In genomic region chr11:49609868-49610824, GRCm38 (mm10) we compare ENCODE assay signal across 9 mouse cellular contexts. TPM values are rescaled to one million over a fixed set of nuclear protein-coding genes. Genes with fewer than 3 reads are reported as not detected.
A peak's percentile ranks its signal among the peaks of the same experiment; 100 is the strongest.
DNase-seq lines count a peak whose midpoint lies in the region; ATAC-seq and TF ChIP-seq lines count a peak whose summit lies in the region.
"Not testable (repeated sequence)": the region's sequence is repeated elsewhere in the genome, so short reads cannot be mapped to it uniquely, and the experiment has no call there.
"Had no signal": no experiment of that assay in that cellular context is flagged by ENCODE, and none has a peak within 500 bp of the region (broad histone marks: within the 10 kb centered on the region; RNA-seq: fewer than 3 reads in every experiment).

No protein-coding gene starts in this region.

- H3K36me3 ChIP-seq in CH12.LX (replicated peaks in 1 of 2; ENCODE audit: control insufficient read depth in 1 of 2, insufficient read depth in 1 of 2, low read length in 1 of 2); forebrain, embryonic 15.5 days; heart, postnatal 0 days (replicated peaks; ENCODE audit: control insufficient read depth, insufficient read depth, low read length); intestine, postnatal 0 days (ENCODE audit: control insufficient read depth, insufficient read depth); limb, embryonic 13.5 days; neural tube, embryonic 13.5 days: not testable (repeated sequence)

- H3K79me2 ChIP-seq in CH12.LX (replicated peaks; ENCODE audit: control insufficient read depth, extremely low read depth, insufficient read depth, poor library complexity, severe bottlenecking): not testable (repeated sequence)

- H3K4me2 ChIP-seq in CH12.LX (ENCODE audit: insufficient read depth, low read depth, poor library complexity, severe bottlenecking): peak overlapping the region; percentile 59
- H3K4me2 ChIP-seq in forebrain, embryonic 15.5 days (replicated peaks): peak overlapping the region; percentile 59
- H3K4me2 ChIP-seq in heart, postnatal 0 days (ENCODE audit: low read depth, low read length): peak overlapping the region; percentile 76
- H3K4me2 ChIP-seq in intestine, postnatal 0 days (replicated peaks; ENCODE audit: low read depth): peak overlapping the region; percentile 69
- peak overlapping the region; percentile 74 for H3K4me2 ChIP-seq in limb, embryonic 13.5 days (replicated peaks)
- peak overlapping the region; percentile 61 for H3K4me2 ChIP-seq in neural tube, embryonic 13.5 days

- not testable (repeated sequence) for TF ChIP-seq POLR2A in CH12.LX (IDR thresholded peaks at IDR 0.05; ENCODE audit: low read depth, low read length)

- H3K9me3 ChIP-seq in CH12.LX (replicated peaks; ENCODE audit: low read length); forebrain, embryonic 15.5 days; heart, postnatal 0 days (replicated peaks; ENCODE audit: control insufficient read depth, low read length); intestine, postnatal 0 days (ENCODE audit: control insufficient read depth); limb, embryonic 13.5 days; neural tube, embryonic 13.5 days: not testable (repeated sequence)

- ATAC-seq in forebrain, embryonic 15.5 days (replicated peaks): peak; percentile 27
- ATAC-seq in heart, postnatal 0 days (ENCODE audit: insufficient read depth, low read depth): peak; percentile 37; the same call in 1 of the 2 replicates
- peak; percentile 13; the same call in 1 of the 2 replicates for ATAC-seq in intestine, postnatal 0 days
- not testable (repeated sequence) for ATAC-seq in limb, embryonic 13.5 days (ENCODE audit: low FRiP score, low read depth)
- 0 out of 2 replicates have a peak, but pooled peaks have one; percentile 18 for ATAC-seq in neural tube, embryonic 13.5 days (ENCODE audit: low read depth)

- in situ Hi-C loops in CH12.LX (cut with MboI; ENCODE audit: low pct_ligation_motif_present, low pct_unique_long_range_greater_than_20kb, low sequenced_read_pairs): not testable (repeated sequence)

- not testable (repeated sequence) for DNase-seq in CH12.LX (ENCODE audit: extremely low read depth); heart, postnatal 0 days (ENCODE audit: low spot score)
- DNase-seq in lung, postnatal 14 days: peak; percentile 56

- H3K9ac ChIP-seq in CH12.LX (ENCODE audit: insufficient read depth, low read depth); forebrain, embryonic 15.5 days (replicated peaks); intestine, postnatal 0 days (ENCODE audit: low read depth, low read length): not testable (repeated sequence)
- peak overlapping the region; percentile 50 for H3K9ac ChIP-seq in heart, postnatal 0 days (replicated peaks; ENCODE audit: low read depth, low read length)
- peak overlapping the region; percentile 56 for H3K9ac ChIP-seq in limb, embryonic 13.5 days
- H3K9ac ChIP-seq in neural tube, embryonic 13.5 days: peak overlapping the region; percentile 38

- WGBS in forebrain, embryonic 15.5 days: under 1% methylated on average over 52 of the region's 52 CpGs
- WGBS in heart, postnatal 0 days: 1% methylated on average over 48 of the region's 52 CpGs
- WGBS in intestine, postnatal 0 days: 1% methylated on average over 49 of the region's 52 CpGs
- 2% methylated on average over 52 of the region's 52 CpGs for WGBS in limb, embryonic 13.5 days
- WGBS in neural tube, embryonic 13.5 days: 1% methylated on average over 50 of the region's 52 CpGs

- dilution Hi-C loops in CH12.LX (cut with MboI; ENCODE audit: extremely low pct_ligation_motif_present, extremely low pct_unique_long_range_greater_than_20kb, low sequenced_read_pairs): not testable (repeated sequence)

- TF ChIP-seq CTCF in CH12.LX (conservative IDR thresholded peaks at IDR 0.05 in 1 of 2, IDR thresholded peaks at IDR 0.05 in 1 of 2; ENCODE audit: low read depth in 2 of 2, low read length in 2 of 2): not testable (repeated sequence)
- peak; percentile 14; the same call in 1 of the 2 replicates for TF ChIP-seq CTCF in heart, postnatal 0 days (IDR thresholded peaks at IDR 0.05; ENCODE audit: low read depth)
- TF ChIP-seq CTCF in intestine, postnatal 0 days (IDR thresholded peaks at IDR 0.05; ENCODE audit: low read depth): peak; percentile 23

- not testable (repeated sequence) for TF ChIP-seq EP300 in CH12.LX (IDR thresholded peaks at IDR 0.05; ENCODE audit: low read length); heart, postnatal 0 days (IDR thresholded peaks at IDR 0.05; ENCODE audit: low read depth)

- H3K27me3 ChIP-seq in CH12.LX (replicated peaks): peaks cover 33% of the 10 kb centered on the region
- peaks cover 34% of the 10 kb centered on the region for H3K27me3 ChIP-seq in forebrain, embryonic 15.5 days
- not testable (repeated sequence) for H3K27me3 ChIP-seq in heart, postnatal 0 days (ENCODE audit: control insufficient read depth, insufficient read depth, low read length); intestine, postnatal 0 days (replicated peaks; ENCODE audit: control insufficient read depth, insufficient read depth, low read length)
- peaks cover 81% of the 10 kb centered on the region for H3K27me3 ChIP-seq in limb, embryonic 13.5 days
- peaks cover 74% of the 10 kb centered on the region for H3K27me3 ChIP-seq in neural tube, embryonic 13.5 days

- not testable (repeated sequence) for TF ChIP-seq RAD21 in CH12.LX (IDR thresholded peaks at IDR 0.05; ENCODE audit: low read depth, low read length)

- H3K27ac ChIP-seq in CH12.LX (ENCODE audit: insufficient read depth, low read depth); forebrain, embryonic 15.5 days (replicated peaks); intestine, postnatal 0 days (ENCODE audit: low read depth, low read length); limb, embryonic 13.5 days; neural tube, embryonic 13.5 days (replicated peaks): not testable (repeated sequence)
- H3K27ac ChIP-seq in brown adipose tissue, adult 24 weeks (replicated peaks; ENCODE audit: low read depth, low read length): peak overlapping the region; percentile 60
- peak overlapping the region; percentile 64 for H3K27ac ChIP-seq in heart, postnatal 0 days (ENCODE audit: low read depth)

- peaks cover 2 to 12% of the 10 kb centered on the region in 2 experiments; a peak in 3 of 4 replicates for H3K4me1 ChIP-seq in CH12.LX (ENCODE audit: control insufficient read depth in 1 of 2, insufficient read depth in 2 of 2)
- not testable (repeated sequence) for H3K4me1 ChIP-seq in brown adipose tissue, adult 24 weeks (ENCODE audit: control insufficient read depth, insufficient read depth, insufficient read length, low read length); heart, postnatal 0 days (ENCODE audit: control insufficient read depth, insufficient read depth); intestine, postnatal 0 days (replicated peaks; ENCODE audit: control insufficient read depth, insufficient read depth, low read length); limb, embryonic 13.5 days
- H3K4me1 ChIP-seq in forebrain, embryonic 15.5 days: peaks cover 15% of the 10 kb centered on the region; the same call in 1 of the 2 replicates
- H3K4me1 ChIP-seq in neural tube, embryonic 13.5 days (replicated peaks): peaks cover 14% of the 10 kb centered on the region

- H3K4me3 ChIP-seq in CH12.LX (replicated peaks in 1 of 3; ENCODE audit: low read depth in 2 of 3, low read length in 2 of 3, poor library complexity in 1 of 3): peak overlapping the region in 2 of 3 experiments; percentile 28 to 55
- H3K4me3 ChIP-seq in brown adipose tissue, adult 24 weeks (ENCODE audit: insufficient read depth, low read depth, low read length): peak overlapping the region; percentile 70
- H3K4me3 ChIP-seq in forebrain, embryonic 15.5 days: peak overlapping the region; percentile 40
- peak overlapping the region; percentile 63 for H3K4me3 ChIP-seq in heart, postnatal 0 days (ENCODE audit: low read depth, low read length)
- H3K4me3 ChIP-seq in intestine, postnatal 0 days (ENCODE audit: low read depth, low read length): peak overlapping the region; percentile 43
- peak overlapping the region; percentile 49 for H3K4me3 ChIP-seq in limb, embryonic 13.5 days
- peak overlapping the region; percentile 42 for H3K4me3 ChIP-seq in neural tube, embryonic 13.5 days

RNA-seq across cellular contexts. Expression of gene Flt4, which starts 1.1 kb away (rescaled TPM):
- total RNA-seq in CH12.LX (2012; rRNA removed) (0.08 and 0.17 TPM in 2 replicates), CH12.LX (2014; rRNA removed) (not detected in 2 replicates)
- polyA plus RNA-seq in CH12.LX (2012; ENCODE audit: insufficient read length, low read depth): 0.06 and 0.08 TPM in 2 replicates
- 2.1 and 2.7 TPM in 2 replicates for polyA plus RNA-seq in brown adipose tissue, adult 24 weeks (2012; ENCODE audit: insufficient read depth, insufficient read length, missing spikeins)
- polyA plus RNA-seq in forebrain, embryonic 15.5 days (2015; fragmentation: Nextera tagmentation; extraction: Ambion mirVana): 1.4 TPM in 2 replicates
- 13.6 and 16.5 TPM in 2 replicates for total RNA-seq in heart, postnatal 0 days (2014; rRNA removed; ENCODE audit: low replicate concordance)
- polyA plus RNA-seq in heart, postnatal 0 days (2015; fragmentation: Nextera tagmentation; extraction: Ambion mirVana): 3.2 and 3.3 TPM in 2 replicates
- polyA plus RNA-seq in intestine, postnatal 0 days (2015; fragmentation: Nextera tagmentation; extraction: Ambion mirVana): 3.9 and 4.0 TPM in 2 replicates
- polyA plus RNA-seq in limb, embryonic 13.5 days (2015; fragmentation: Nextera tagmentation; extraction: Ambion mirVana): 4.2 and 4.3 TPM in 2 replicates
- polyA plus RNA-seq in neural tube, embryonic 13.5 days (2015; fragmentation: Nextera tagmentation; extraction: Ambion mirVana): 2.4 and 2.6 TPM in 2 replicates

RNA-seq across cellular contexts. Expression of gene Scgb3a1, which starts 53.3 kb away (rescaled TPM):
- total RNA-seq in CH12.LX (2012; rRNA removed): not detected in 2 replicates
- total RNA-seq in CH12.LX (2014; rRNA removed): not detected in 2 replicates
- not detected in 2 replicates for polyA plus RNA-seq in CH12.LX (2012; ENCODE audit: insufficient read length, low read depth)
- not detected in 2 replicates for polyA plus RNA-seq in brown adipose tissue, adult 24 weeks (2012; ENCODE audit: insufficient read depth, insufficient read length, missing spikeins)
- not detected in 2 replicates for polyA plus RNA-seq in forebrain, embryonic 15.5 days (2015; fragmentation: Nextera tagmentation; extraction: Ambion mirVana)
- 2.0 and 82.4 TPM in 2 replicates for total RNA-seq in heart, postnatal 0 days (2014; rRNA removed; ENCODE audit: low replicate concordance)
- 2.0 and 301 TPM in 2 replicates for polyA plus RNA-seq in heart, postnatal 0 days (2015; fragmentation: Nextera tagmentation; extraction: Ambion mirVana)
- 3.2 and 4.4 TPM in 2 replicates for polyA plus RNA-seq in intestine, postnatal 0 days (2015; fragmentation: Nextera tagmentation; extraction: Ambion mirVana)
- polyA plus RNA-seq in limb, embryonic 13.5 days (2015; fragmentation: Nextera tagmentation; extraction: Ambion mirVana): not detected in 2 replicates
- polyA plus RNA-seq in neural tube, embryonic 13.5 days (2015; fragmentation: Nextera tagmentation; extraction: Ambion mirVana): not detected in 2 replicates

RNA-seq across cellular contexts. Expression of gene Olfr1380, which starts 53.5 kb away (rescaled TPM):
- not detected in 2 replicates for total RNA-seq in CH12.LX (2012; rRNA removed)
- total RNA-seq in CH12.LX (2014; rRNA removed): not detected in 2 replicates
- polyA plus RNA-seq in CH12.LX (2012; ENCODE audit: insufficient read length, low read depth): not detected in 2 replicates
- not detected in 2 replicates for polyA plus RNA-seq in brown adipose tissue, adult 24 weeks (2012; ENCODE audit: insufficient read depth, insufficient read length, missing spikeins)
- polyA plus RNA-seq in forebrain, embryonic 15.5 days (2015; fragmentation: Nextera tagmentation; extraction: Ambion mirVana): not detected in 2 replicates
- not detected in 2 replicates for total RNA-seq in heart, postnatal 0 days (2014; rRNA removed; ENCODE audit: low replicate concordance)
- polyA plus RNA-seq in heart, postnatal 0 days (2015; fragmentation: Nextera tagmentation; extraction: Ambion mirVana): not detected in 2 replicates
- not detected in 2 replicates for polyA plus RNA-seq in intestine, postnatal 0 days (2015; fragmentation: Nextera tagmentation; extraction: Ambion mirVana)
- polyA plus RNA-seq in limb, embryonic 13.5 days (2015; fragmentation: Nextera tagmentation; extraction: Ambion mirVana): not detected in 2 replicates
- polyA plus RNA-seq in neural tube, embryonic 13.5 days (2015; fragmentation: Nextera tagmentation; extraction: Ambion mirVana): not detected in 2 replicates
- total RNA-seq: left cerebral cortex, postnatal 36 days had no signal
